10 mouse cellular contexts compared by ENCODE assay signal in genomic region chr3:101078344-101078743, GRCm38 (mm10). TPM values are rescaled to one million over a fixed set of nuclear protein-coding genes. Genes with fewer than 3 reads are reported as not detected.
DNase-seq lines count a peak whose midpoint lies in the region; ATAC-seq and TF ChIP-seq lines count a peak whose summit lies in the region.
"Had no signal": no experiment of that assay in that cellular context is flagged by ENCODE, and none has a peak within 500 bp of the region (broad histone marks: within the 10 kb centered on the region; RNA-seq: fewer than 3 reads in every experiment).

No protein-coding gene starts in this region.

- peak; percentile 10 for DNase-seq in kidney, adult 11 months
- DNase-seq in kidney, adult 9 months = no peak
- peak; percentile 30 for DNase-seq in adipocyte (ENCODE audit: low spot score)
- DNase-seq in cerebellum, postnatal 4 days (ENCODE audit: low spot score in 2 of 2) = peak; percentile 32 to 61
- peak; percentile 44 for DNase-seq in kidney, postnatal 0 days (ENCODE audit: low spot score)
- DNase-seq in thymus, postnatal 0 days (ENCODE audit: low spot score) = no peak
- no peak for DNase-seq in left cerebral cortex, adult 18-20 months (ENCODE audit: low spot score in 2 of 2)
- DNase-seq in spleen, adult 18-20 months = no peak

- H3K27ac ChIP-seq in kidney, postnatal 0 days = no peak overlapping the region
- H3K27ac ChIP-seq: limb, embryonic 15.5 days had no signal

- 26% methylated on average over 1 of the region's 1 CpGs for WGBS in kidney, postnatal 0 days

- no peak overlapping the region for H3K4me2 ChIP-seq in kidney, postnatal 0 days (ENCODE audit: low read length)
- H3K4me2 ChIP-seq: limb, embryonic 15.5 days had no signal

- H3K36me3 ChIP-seq in kidney, postnatal 0 days (ENCODE audit: insufficient read depth, low read length) = no peaks in the 10 kb centered on the region

- H3K9me3 ChIP-seq in kidney, postnatal 0 days (replicated peaks; ENCODE audit: low read length) = no peaks in the 10 kb centered on the region
- H3K9me3 ChIP-seq: limb, embryonic 15.5 days had no signal

- no peak overlapping the region for H3K4me3 ChIP-seq in kidney, postnatal 0 days (replicated peaks; ENCODE audit: low read depth, low read length)
- H3K4me3 ChIP-seq: limb, embryonic 15.5 days had no signal

- TF ChIP-seq CTCF in kidney, postnatal 0 days (IDR thresholded peaks at IDR 0.05; ENCODE audit: low read depth) = no peak

- 0 out of 2 replicates have a peak, but pooled peaks cover 9% of the 10 kb centered on the region for H3K4me1 ChIP-seq in kidney, postnatal 0 days (replicated peaks; ENCODE audit: insufficient read depth, low read length)

- no peaks in the 10 kb centered on the region for H3K27me3 ChIP-seq in kidney, postnatal 0 days (ENCODE audit: insufficient read depth, low read length)
- H3K27me3 ChIP-seq: limb, embryonic 15.5 days had no signal

- no peak for ATAC-seq in kidney, postnatal 0 days (replicated peaks; ENCODE audit: low FRiP score, low read depth)

- H3K9ac ChIP-seq in kidney, postnatal 0 days (ENCODE audit: low read depth, low read length) = no peak overlapping the region
- H3K9ac ChIP-seq: limb, embryonic 15.5 days had no signal

RNA-seq across cellular contexts. Expression of gene Ptgfrn, which starts 31.7 kb away (rescaled TPM):
- 2.1 and 2.5 TPM in 2 replicates for polyA plus RNA-seq in kidney, postnatal 0 days (2015; fragmentation: Nextera tagmentation; extraction: Ambion mirVana)
- polyA plus RNA-seq in thymus, postnatal 0 days (2015; fragmentation: Nextera tagmentation; extraction: Ambion mirVana) = 1.1 and 1.7 TPM in 2 replicates
- total RNA-seq in left cerebral cortex, adult 18-20 months (2021) = 10 to 100 TPM; 33.3 to 37.5 TPM

RNA-seq across cellular contexts. Expression of gene Cd101, which starts 49.0 kb away (rescaled TPM):
- 0.19 TPM in 1 of 2 replicates, not detected in the other for polyA plus RNA-seq in kidney, postnatal 0 days (2015; fragmentation: Nextera tagmentation; extraction: Ambion mirVana)
- 0.58 and 0.68 TPM in 2 replicates for polyA plus RNA-seq in thymus, postnatal 0 days (2015; fragmentation: Nextera tagmentation; extraction: Ambion mirVana)
- under 1 TPM; 0.23 to 0.49 TPM for total RNA-seq in left cerebral cortex, adult 18-20 months (2021)
- polyA plus RNA-seq: testis, adult 2 months had no signal

Comparison
In these comparisons a context has a peak if more than half of its experiments do, and no peak if none do; other contexts are left out.
1. DNase-seq: peak in kidney, adult 11 months (single experiment), adipocyte (single experiment), cerebellum, postnatal 4 days (2 of 2) and kidney, postnatal 0 days (single experiment); none in kidney, adult 9 months (single experiment), thymus, postnatal 0 days (single experiment), left cerebral cortex, adult 18-20 months (0 of 2) and spleen, adult 18-20 months (0 of 2).